Mouse (Mus musculus): ENCODE measurements around the gene Rrp7a.
A peak's percentile ranks its signal among the peaks of the same experiment; 100 is the strongest.

DNA sequence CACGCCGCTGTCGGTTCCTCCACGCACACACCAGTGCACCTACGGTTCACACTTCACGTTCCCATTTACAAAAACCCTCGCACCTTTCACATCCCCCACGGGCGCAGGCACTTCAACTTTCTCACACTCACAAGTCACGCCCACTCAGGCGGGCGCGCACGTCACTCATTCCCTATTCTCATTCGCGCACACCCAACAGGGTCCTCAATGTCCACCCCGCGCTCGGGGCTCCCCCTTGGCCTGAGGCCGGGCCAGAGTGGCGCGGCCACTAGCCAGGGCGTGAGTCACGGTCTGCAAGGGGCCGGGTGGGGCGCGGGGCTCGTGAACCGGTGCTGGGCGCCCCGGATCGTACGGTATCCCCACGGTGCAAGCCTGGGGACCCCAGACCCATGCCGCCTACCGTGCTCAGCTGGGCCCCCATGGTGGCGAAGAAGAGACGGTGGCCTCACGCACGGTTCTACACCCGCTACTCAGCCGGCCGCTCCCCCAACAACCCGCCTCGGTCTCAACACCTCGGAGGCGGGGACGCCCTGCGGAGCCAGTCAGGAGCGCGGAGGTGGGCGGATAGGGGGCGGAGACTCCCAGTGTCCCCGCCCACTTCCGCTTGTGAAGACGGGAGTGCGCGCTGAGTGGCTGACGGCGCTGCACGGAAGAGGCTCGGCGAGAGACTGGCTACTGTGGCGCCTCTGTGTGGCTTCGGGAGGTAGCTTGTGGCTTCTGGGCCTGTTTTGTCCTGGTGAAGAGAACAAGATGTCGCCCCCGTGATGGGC is 49.3 kb upstream of the Rrp7a start:
- TF ChIP-seq POLR2A (IDR thresholded peaks at IDR 0.05; ENCODE audit: extremely low read depth, insufficient read depth, low read length) (peak; percentile 94), CTCF (IDR thresholded peaks at IDR 0.05; ENCODE audit: extremely low read depth, insufficient read depth, low read length) (no peak)

Measured in cortical plate, adult 2 months (tissue).